Mouse (Mus musculus) heart, embryonic 16.5 days (tissue): ENCODE data around the gene Galns. TPM values are rescaled to one million over a fixed set of nuclear protein-coding genes. Genes with fewer than 3 reads are reported as not detected.

Source experiments
- ATAC-seq: fragments of 200-750 bp; cut with Nextera tagmentation; replicated peaks from 2 replicates; pipeline ENCODE4 v1.8.0; 2017; ENCODE audit warnings: moderate number of reproducible peaks; ENCODE audit not compliant: insufficient read depth, low FRiP score; ENCODE audit errors: extremely low read depth
- H3K27ac ChIP-seq: fragments of 300-500 bp; sonication (generic); 2 replicates; pipeline ENCODE4 v1.5.1; 2014; ENCODE audit warnings: mild to moderate bottlenecking, low read length, control low read depth, moderate library complexity
- H3K27me3 ChIP-seq: fragments of 300-500 bp; sonication (generic); 2 replicates; pipeline ENCODE4 v1.6.1; 2014; ENCODE audit warnings: low read length, mixed read lengths; ENCODE audit not compliant: control insufficient read depth, insufficient read depth
- H3K36me3 ChIP-seq: fragments of 300-500 bp; sonication (generic); 2 replicates; pipeline ENCODE4 v1.6.1; 2014; ENCODE audit not compliant: control insufficient read depth, insufficient read depth
- H3K4me1 ChIP-seq: fragments of 300-500 bp; sonication (generic); 2 replicates; pipeline ENCODE4 v1.6.1; 2014; ENCODE audit warnings: low read length, mixed read lengths; ENCODE audit not compliant: control insufficient read depth, insufficient read depth
- H3K4me2 ChIP-seq: fragments of 300-500 bp; sonication (generic); 2 replicates; pipeline ENCODE4 v1.6.1; 2014; ENCODE audit warnings: low read depth, mild to moderate bottlenecking, control low read depth, low read length
- H3K4me3 ChIP-seq: fragments of 300-500 bp; sonication (generic); 2 replicates; pipeline ENCODE4 v1.5.1; 2014; ENCODE audit warnings: mild to moderate bottlenecking, control low read depth, low read length
- H3K9ac ChIP-seq: fragments of 300-500 bp; sonication (generic); 2 replicates; pipeline ENCODE4 v1.6.1; 2014; ENCODE audit warnings: low read length, control low read depth
- H3K9me3 ChIP-seq: fragments of 300-500 bp; sonication (generic); replicated peaks from 2 replicates; pipeline ENCODE4 v1.6.1; 2016; ENCODE audit warnings: low read length; ENCODE audit not compliant: control insufficient read depth
- WGBS: fragments of 180-500 bp; shearing (Covaris S2); extraction: QIAGEN DNeasy Blood & Tissue Kit; methylation state at CpG from one replicate; pipeline ENCODE4 v1.1.7; 2014; 5-methylcytosine and 5-hydroxymethylcytosine counted together
- polyA plus RNA-seq: library from polyadenylated mRNA; unstranded; fragments of >200 nt; fragmentation: Nextera tagmentation; extraction: Ambion mirVana; gene quantifications from 2 replicates; pipeline ENCODE4 v1.2.1, GENCODE M21; 2015

Galns gene
- polyA plus RNA-seq, result 10.0 and 10.4 TPM in 2 replicates

DNA sequence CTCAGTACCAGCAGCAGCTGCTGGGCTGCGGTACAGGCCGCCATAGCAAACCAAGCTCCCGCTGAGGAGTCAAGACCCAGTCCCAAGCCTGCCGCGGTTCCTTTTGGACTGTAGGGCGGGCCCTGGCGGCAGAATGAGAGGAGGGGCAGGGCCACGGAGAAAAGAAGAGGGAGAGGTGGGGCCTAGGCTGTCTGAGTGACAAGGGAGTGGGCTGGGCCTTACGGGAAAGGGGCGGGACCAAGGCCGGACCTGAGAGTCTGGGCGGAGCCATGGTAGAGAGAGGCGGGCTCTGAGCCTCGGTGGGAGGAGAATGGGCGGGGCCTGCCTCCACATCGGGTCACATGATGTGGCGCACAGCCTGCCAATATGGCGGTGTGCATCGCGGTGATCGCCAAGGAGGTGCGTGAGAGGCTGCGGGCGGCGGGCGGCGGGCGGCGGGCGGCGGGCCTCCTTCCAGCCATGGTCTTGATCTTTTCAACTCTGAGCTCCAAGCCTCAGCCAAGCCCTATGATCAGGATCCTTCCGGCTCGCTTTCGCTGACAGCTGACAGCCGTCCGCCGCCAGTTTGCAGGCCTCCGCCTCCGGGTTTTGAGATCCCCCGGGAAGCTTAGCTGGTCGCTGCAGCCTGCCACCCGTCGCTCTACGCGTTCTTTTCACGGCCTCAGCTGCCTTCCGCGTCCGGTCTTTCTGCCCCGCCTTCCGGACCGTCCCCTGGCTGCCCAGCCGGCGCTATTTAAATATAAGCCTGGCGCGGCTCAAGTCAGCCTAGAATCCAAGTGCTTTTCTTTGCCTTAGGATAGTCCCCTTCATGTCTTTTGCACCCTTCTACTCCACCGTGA, at the start of gene Galns, which contains the start of gene Trappc2l:
Gene Galns, minus strand, starts transcription at position 169 of the 839 bp plus-strand sequence.
Gene Trappc2l, plus strand, starts transcription at position 346 of the 839 bp plus-strand sequence.
- Histone ChIP-seq H3K4me2 (peak within 1 kb of the TSS; percentile 93), H3K4me1 (peaks cover 17% of the 10 kb centered on the region), H3K9ac (peak within 1 kb of the TSS; percentile 86), H3K4me3 (peak within 1 kb of the TSS; percentile 81), H3K27me3 (no peaks in the 10 kb centered on the region), H3K36me3 (peaks cover 4% of the 10 kb centered on the region; the same call in 1 of the 2 replicates), H3K27ac (peak within 1 kb of the TSS; percentile 89), H3K9me3 (no peaks in the 10 kb centered on the region)
- peak; percentile 99 for ATAC-seq
- WGBS, result under 1% methylated on average over 56 of the region's 57 CpGs

- ATAC-seq, result no peak
- H3K9ac ChIP-seq, result no peak overlapping the region
- 83% methylated on average over 2 of the region's 2 CpGs for WGBS
- peaks cover 52% of the 10 kb centered on the region for H3K4me1 ChIP-seq
- H3K4me2 ChIP-seq, result no peak overlapping the region
- no peaks in the 10 kb centered on the region for H3K36me3 ChIP-seq
- H3K9me3 ChIP-seq, result no peaks in the 10 kb centered on the region
- H3K27ac ChIP-seq, result no peak overlapping the region
- H3K27me3 ChIP-seq, result no peaks in the 10 kb centered on the region
- H3K4me3 ChIP-seq, result no peak overlapping the region
Observed at GRCm38 (mm10) chr8:122660022-122660421, 48.8 kb upstream of the Galns start.

DNA sequence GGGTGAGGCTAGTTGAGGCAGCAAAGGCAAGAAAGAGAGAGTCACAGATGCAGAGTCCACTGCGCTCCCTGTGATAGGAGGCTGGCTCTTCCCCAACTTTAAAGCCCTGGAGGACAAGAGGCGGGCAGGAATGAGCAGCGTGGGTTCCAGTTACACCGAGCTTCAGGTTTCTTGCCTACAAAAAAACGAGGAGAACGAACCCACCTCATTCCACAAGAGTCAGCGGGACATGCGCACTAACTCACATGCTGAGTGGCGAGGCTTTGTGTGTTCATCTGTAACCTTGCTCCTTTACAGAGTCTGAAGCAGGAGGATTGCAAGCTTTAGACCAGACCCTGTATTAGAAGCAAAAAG, 47.5 kb upstream of the Galns start:
- H3K4me2 ChIP-seq, result no peak overlapping the region
- WGBS, result 85% methylated on average over 9 of the region's 9 CpGs
- no peak overlapping the region for H3K4me3 ChIP-seq
- H3K27ac ChIP-seq, result no peak overlapping the region
- H3K9ac ChIP-seq, result no peak overlapping the region
- no peaks in the 10 kb centered on the region for H3K9me3 ChIP-seq
- no peaks in the 10 kb centered on the region for H3K36me3 ChIP-seq
- peaks cover 47% of the 10 kb centered on the region for H3K4me1 ChIP-seq
- H3K27me3 ChIP-seq, result no peaks in the 10 kb centered on the region
- no peak for ATAC-seq

- H3K4me1 ChIP-seq, result peaks cover 42% of the 10 kb centered on the region
- ATAC-seq, result no peak
- no peaks in the 10 kb centered on the region for H3K27me3 ChIP-seq
- peak overlapping the region; percentile 34; the same call in 1 of the 2 replicates for H3K27ac ChIP-seq
- H3K9me3 ChIP-seq, result no peaks in the 10 kb centered on the region
- no peaks in the 10 kb centered on the region for H3K36me3 ChIP-seq
- no peak overlapping the region for H3K9ac ChIP-seq
- H3K4me2 ChIP-seq, result no peak overlapping the region
- WGBS, result 67% methylated on average over 10 of the region's 10 CpGs
- no peak overlapping the region for H3K4me3 ChIP-seq
Observed at GRCm38 (mm10) chr8:122658149-122658806, 47.0 kb upstream of the Galns start.

DNA sequence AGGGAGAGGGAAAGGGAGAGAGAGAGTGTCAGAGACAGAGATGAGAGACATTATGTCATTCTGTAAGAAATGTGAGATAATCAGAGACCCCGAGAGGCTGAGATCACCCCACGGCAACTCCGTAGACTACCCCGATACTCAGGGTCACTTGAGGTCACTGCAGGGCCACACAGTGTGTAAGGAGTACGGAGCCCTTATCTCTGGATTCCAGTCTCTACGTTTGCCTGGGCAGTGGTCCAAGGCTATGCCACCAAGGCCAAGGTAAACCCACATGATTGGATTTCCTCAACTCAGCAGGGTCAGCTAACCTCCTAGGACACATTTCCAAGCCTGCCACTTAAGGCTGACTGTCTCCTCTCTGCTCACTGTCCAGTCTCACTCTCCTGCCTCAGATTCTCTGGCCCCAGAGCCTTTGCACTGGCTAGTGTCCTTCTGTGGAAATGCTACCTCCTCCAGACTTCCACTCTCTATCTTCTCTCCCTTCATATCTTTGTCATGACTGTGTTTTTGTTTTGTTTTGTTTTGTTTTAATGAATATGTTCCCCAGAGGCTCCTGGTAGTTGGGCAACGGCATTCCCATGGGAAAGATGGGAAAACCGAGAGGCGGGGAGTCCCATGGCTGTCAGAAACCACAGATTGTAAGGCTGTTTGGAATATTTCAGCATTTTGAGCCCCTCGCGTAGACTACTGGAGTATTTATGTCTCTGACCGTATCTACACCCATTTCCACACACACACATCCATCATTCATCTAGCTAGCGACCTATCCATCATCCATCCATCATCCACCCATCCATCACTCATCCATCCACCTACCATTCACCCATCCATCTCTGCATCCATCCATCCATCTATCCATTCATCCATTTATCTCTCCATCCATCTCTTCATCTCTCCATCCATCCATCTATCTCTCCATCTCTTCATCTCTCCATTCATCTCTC, 45.1 kb upstream of the Galns start:
- Histone ChIP-seq H3K4me3 (no peak overlapping the region), H3K9me3 (no peaks in the 10 kb centered on the region), H3K27ac (no peak overlapping the region), H3K9ac (no peak overlapping the region), H3K27me3 (no peaks in the 10 kb centered on the region), H3K36me3 (no peaks in the 10 kb centered on the region), H3K4me2 (no peak overlapping the region), H3K4me1 (peaks cover 36% of the 10 kb centered on the region)
- ATAC-seq, result peak; percentile 70
- WGBS, result 43% methylated on average over 13 of the region's 13 CpGs

- no peak overlapping the region for H3K27ac ChIP-seq
- no peak overlapping the region for H3K4me3 ChIP-seq
- peaks cover 30% of the 10 kb centered on the region for H3K4me1 ChIP-seq
- no peaks in the 10 kb centered on the region for H3K27me3 ChIP-seq
- no peak overlapping the region for H3K9ac ChIP-seq
- no peaks in the 10 kb centered on the region for H3K9me3 ChIP-seq
- 53% methylated on average over 7 of the region's 7 CpGs for WGBS
- H3K36me3 ChIP-seq, result no peaks in the 10 kb centered on the region
- ATAC-seq, result no peak; the same call in 1 of the 2 replicates
- no peak overlapping the region for H3K4me2 ChIP-seq
Observed at GRCm38 (mm10) chr8:122654768-122655167, 43.5 kb upstream of the Galns start.

GRCm38 (mm10) chr8:122652643-122653042, 41.4 kb upstream of the Galns start:
- Histone ChIP-seq H3K4me2 (no peak overlapping the region), H3K36me3 (no peaks in the 10 kb centered on the region), H3K4me3 (no peak overlapping the region), H3K27me3 (no peaks in the 10 kb centered on the region), H3K4me1 (peaks cover 28% of the 10 kb centered on the region), H3K27ac (no peak overlapping the region), H3K9ac (no peak overlapping the region), H3K9me3 (no peaks in the 10 kb centered on the region)
- no peak for ATAC-seq
- 54% methylated on average over 6 of the region's 6 CpGs for WGBS

- Histone ChIP-seq H3K27ac (no peak overlapping the region), H3K4me1 (peaks cover 30% of the 10 kb centered on the region), H3K27me3 (no peaks in the 10 kb centered on the region), H3K9me3 (no peaks in the 10 kb centered on the region), H3K4me2 (no peak overlapping the region), H3K9ac (no peak overlapping the region), H3K4me3 (no peak overlapping the region), H3K36me3 (no peaks in the 10 kb centered on the region)
- 60% methylated on average over 16 of the region's 16 CpGs for WGBS
- ATAC-seq, result no peak
Observed at GRCm38 (mm10) chr8:122651326-122651921, 40.2 kb upstream of the Galns start.
